Mouse (Mus musculus) layer of hippocampus, postnatal 36 days (tissue): ENCODE data around the gene Cdh13. TPM values are rescaled to one million over a fixed set of nuclear protein-coding genes. Genes with fewer than 3 reads are reported as not detected.
A peak's percentile ranks its signal among the peaks of the same experiment; 100 is the strongest.

Experiments used
- DNase-seq, 2 experiments: peaks; one replicate each; pipeline ENCODE4 v3.0.0; 2022
- total RNA-seq, 2 experiments: library from RNA; stranded (reverse); gene quantifications; 2 replicates each; pipeline ENCODE4 v1.2.3; 2021

Cdh13 gene
- total RNA-seq, 2 experiments from 2014 or later: 37.3 to 41.5 TPM

GRCm38 (mm10) chr8:118956109-118956508 lies 672.6 kb downstream of the Cdh13 start:
- no peak for DNase-seq

DNA sequence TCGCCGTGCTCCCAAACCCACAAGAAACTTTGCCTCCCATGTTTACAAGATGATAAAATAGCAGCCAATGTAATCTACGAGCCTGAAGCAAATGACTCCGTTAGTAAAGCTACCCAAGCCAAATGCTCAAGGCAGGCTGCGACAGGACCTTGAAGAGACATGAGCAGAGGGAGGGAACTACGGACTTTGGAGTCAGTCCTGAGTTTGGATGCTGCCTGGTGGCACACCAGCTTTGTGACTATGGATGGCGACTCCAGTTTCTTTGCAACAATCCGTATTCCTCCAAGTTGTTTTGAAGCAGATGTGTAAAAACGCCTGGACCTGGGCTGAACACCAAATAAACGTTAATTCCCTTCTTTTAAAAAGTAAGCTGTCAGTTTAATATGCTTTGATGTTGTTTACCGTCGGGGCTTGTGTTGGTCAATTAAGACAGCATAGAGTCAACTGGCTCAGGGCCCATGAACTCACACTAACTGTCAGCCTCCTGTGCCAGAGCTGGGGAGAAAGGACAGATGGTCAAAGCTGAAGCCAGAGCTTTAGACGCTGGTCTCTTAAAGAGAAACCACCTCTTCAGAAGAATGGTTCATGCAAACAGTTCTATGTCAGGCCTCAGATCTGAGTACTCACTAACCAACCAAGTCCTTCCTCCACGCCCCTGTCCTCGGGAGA lies 678.5 kb downstream of the Cdh13 start:
- no peak for DNase-seq

DNA sequence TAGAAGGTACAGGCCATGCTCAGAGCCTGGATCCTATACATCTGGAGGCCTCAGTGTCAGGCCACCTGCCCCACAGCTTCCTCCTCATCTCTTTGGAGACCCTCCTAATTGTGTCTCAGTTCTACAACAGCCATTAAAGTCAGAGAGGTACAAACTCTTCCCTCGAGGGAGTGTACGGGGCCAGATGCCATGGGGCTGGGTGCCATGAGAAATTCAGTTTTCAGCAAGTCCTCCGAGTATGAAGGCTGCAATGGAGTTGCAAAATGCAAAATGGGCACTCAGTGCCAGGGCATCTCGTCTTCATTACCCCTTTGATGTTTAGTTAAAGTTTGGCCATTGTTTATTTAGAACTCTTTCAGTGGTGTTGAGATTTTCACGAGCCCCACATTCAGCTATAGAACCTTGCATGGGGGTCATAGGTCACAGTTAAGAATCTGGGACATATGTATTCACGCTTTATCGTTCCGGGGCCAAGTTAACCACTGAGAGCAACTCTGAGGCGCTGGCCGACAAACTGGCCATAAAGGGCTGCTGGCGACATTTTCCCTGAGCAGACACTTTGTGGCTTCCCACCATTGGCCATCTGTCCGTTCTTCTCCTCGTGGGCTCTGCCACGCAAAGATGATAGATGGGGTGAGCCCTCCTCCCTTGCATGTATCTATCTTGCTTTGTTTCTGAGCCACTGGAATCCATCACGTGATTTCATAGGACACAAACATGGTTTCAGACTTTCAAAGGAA lies 681.7 kb downstream of the Cdh13 start:
- DNase-seq: no peak

GRCm38 (mm10) chr8:118968896-118969295 lies 685.4 kb downstream of the Cdh13 start:
- DNase-seq: no peak

DNA sequence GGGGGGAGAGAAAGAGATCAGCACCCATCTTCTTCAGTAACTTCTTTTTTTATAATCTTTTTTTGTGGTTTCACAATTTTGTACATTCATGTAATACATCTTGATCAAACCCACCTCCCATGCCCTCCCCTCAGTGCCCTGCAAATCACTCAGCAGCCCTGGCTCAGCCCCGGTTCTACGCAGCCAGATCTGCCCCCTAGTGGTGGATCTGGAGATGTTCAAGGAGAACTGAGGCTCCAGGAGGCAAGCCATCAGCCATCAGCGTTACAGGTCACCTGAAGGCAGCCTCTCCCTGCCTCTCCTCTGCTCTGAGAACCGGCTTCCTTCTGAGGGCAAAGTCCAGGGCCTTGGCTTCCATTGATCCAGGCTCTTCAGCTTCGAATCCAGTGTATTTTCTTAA lies 696.3 kb downstream of the Cdh13 start:
- DNase-seq: peak; percentile 28 to 29

DNA sequence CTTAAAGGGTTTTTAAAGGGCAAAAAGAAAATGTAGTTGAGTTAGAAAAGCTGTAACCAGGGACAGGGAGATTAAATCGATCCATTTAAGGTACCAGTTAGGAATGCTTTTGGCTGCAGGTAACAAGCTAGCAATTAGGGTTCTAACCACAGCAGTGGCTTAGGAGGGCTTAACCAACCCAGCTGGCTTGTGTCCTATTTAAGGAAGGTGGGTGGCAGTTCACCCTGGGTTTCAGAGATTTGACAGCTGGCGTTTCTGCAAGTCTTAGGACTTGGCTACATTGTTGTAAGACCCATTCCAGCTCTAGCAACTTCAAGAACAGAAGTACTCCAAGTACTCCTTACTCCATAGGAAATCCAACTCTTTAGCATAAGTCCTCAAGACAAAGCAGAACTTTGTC lies 700.2 kb downstream of the Cdh13 start:
- no peak for DNase-seq

GRCm38 (mm10) chr8:118986796-118987195 lies 703.3 kb downstream of the Cdh13 start:
- no peak for DNase-seq

- DNase-seq: no peak
Measured at GRCm38 (mm10) chr8:118995641-118996188, 712.2 kb downstream of the Cdh13 start.

DNA sequence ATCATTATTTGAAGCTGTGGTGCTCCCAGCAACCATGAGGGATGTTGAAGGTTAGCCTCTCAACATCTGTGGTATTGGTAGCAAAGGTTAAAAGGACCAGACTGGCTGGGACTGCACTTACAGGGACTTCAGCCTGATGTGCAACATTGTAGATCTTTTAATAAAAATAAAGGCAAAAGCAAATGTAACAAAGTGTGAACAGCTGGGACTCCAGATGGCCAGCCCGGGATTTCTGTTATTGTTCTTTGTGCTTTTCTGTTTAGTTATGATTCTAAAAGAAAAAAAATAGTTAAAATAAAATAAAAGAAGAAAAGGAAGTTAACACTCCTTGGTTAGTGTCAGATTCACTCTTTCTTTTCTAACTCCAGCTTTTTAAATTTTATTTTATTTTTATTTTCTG lies 717.1 kb downstream of the Cdh13 start:
- DNase-seq: peak; percentile 47 to 52

DNA sequence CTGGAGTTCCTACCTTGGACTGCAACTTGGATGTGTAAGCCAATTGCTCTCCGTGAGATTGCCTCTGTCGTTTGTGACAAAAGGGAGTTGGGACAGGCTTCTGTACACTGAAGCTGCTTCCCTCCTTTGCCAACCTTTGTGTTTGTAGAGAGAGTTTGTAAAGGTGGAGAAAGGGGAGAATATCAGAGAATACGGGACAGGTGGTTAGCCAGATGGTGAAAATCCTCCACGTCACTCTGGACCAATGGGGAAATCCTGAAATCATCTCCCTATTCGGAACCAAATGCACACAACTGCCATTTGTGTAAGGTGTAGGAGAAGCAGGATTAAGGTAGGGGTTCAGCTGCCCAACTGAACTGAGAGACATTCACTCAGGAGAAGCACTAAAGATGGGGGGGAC lies 721.3 kb downstream of the Cdh13 start:
- no peak for DNase-seq

DNA sequence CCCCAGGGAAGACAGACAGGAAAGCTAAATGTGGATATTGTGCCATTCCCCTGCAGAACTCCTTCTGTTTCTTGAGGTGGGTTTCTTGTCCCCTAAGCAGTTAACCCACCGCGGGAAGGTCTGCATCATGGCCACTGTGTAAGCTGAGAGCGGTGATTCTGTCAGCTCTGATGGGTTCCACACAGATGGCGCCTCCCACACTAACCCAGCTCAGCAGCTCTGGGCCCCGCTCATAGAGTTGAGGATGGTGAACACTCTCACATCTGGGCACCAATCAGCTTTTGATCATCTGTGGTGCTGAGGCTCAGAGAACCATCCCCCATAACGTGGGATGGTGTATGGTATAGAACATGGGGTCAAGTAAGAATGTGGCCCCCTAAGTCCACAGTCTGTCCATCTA lies 735.1 kb downstream of the Cdh13 start:
- DNase-seq: no peak

DNA sequence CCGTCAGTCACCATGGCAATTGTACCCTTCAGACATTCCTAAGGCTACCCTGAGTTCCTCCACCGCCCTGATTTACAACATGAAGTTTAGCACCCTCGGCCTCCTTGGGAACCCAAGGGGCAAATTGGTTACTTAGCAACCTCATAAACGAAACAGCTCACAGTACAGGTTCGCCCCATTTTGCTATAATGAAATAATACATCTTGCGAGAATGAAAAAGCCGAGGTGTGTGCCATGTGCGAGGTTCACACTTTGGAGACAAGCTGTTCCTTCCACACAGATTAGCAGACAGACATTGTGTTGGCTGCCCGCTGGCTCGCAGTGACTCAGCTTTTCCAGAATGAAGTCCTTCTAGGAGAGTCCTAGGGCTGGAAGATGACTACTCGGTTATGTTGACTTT lies 737.2 kb downstream of the Cdh13 start:
- DNase-seq: peak; percentile 42 to 45

GRCm38 (mm10) chr8:119021478-119021877 lies 737.9 kb downstream of the Cdh13 start:
- no peak for DNase-seq

DNA sequence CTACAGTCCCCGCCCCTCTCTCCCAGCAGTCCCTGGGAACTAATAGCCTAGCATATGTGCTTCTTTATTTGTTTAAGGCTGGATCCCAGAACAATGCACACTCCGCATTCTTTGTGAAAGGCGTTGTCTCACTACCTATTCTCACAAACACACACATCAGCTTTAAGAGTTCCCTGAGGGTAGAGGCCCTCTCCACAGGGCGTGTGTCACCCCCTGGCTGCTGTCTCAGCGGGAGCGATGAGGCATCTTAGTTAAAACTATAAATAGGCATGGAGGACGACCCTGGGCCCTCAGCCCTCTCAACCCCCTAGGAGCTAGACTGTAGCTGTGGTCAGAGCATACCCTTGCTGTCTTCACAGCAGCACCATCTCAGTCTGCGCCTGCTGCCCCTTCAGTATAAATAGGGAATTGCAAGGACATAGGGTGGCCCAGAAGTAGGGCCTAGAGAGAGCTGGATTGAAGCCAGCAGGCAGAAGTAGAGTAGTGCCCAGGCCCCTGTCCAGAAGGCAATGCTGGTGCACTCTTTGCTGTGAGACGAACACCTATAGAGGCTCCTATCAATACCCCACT lies 738.9 kb downstream of the Cdh13 start:
- DNase-seq: no peak

- DNase-seq: no peak
Measured at GRCm38 (mm10) chr8:119033398-119033797, 749.9 kb downstream of the Cdh13 start.

DNA sequence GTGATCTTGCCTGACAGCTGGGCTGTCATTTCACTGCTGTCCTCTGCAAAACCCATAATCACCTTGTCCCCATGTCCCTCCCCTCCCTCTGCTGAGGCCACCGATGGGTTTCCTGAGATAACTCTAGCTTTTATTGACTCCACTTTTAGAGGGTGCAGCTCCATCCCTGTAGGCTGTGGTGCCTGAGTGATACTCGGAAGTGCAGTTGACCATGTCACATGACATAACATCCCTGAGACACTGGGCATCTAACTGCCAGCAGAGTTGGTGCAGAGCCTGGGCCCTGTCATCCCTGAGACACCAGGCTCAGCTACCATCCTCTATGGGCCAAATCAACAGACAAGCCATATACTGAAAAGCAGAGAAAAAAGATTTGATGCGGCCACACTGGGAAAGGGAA lies 750.5 kb downstream of the Cdh13 start:
- DNase-seq: no peak

- peak; percentile 76 to 78 for DNase-seq
Measured at GRCm38 (mm10) chr8:119035126-119035525, 751.6 kb downstream of the Cdh13 start.

- DNase-seq: no peak
Measured at GRCm38 (mm10) chr8:119037571-119037970, 754.0 kb downstream of the Cdh13 start.

DNA sequence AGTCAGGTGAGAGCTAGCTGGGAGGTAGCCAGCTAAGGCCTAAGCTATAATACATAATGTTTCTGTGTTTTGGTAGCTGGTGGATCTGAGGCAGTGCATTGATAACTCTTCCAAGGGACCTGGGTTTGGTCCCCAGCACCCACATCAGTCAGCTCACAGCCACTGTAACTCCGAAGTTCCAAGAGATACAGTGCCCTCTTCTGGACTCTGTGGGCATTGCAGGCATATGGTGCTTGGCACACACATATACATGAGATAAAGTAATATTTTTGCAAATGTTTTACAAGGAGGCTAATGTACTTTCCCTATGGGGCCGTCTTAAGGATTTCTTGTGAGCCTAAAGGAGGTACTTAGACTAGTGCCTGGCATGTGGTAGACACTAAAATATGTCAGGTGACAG lies 755.8 kb downstream of the Cdh13 start:
- no peak for DNase-seq

- DNase-seq: no peak
Measured at GRCm38 (mm10) chr8:119057876-119058275, 774.3 kb downstream of the Cdh13 start.

DNA sequence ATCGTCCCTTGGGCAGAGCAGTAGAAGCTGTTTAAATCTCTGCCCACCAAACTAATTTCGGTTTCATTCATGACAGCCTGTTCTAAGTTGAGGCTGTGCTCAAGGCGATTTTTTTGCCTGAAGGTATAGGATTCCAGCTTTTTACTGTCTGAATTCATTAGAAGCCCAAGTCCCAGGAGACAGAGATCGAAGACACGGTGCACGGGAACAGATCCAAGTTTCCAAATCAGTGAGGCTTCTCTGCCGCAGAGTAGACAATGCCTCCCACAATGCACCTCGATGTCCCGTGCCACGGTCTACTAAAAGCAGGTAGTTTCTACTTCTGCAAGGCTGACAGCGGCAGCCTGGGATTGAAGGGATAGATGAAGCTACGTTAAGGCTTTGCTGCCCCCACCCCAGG lies 778.1 kb downstream of the Cdh13 start:
- DNase-seq: no peak

- peak; percentile 37 to 48 for DNase-seq
Measured at GRCm38 (mm10) chr8:119064523-119064922, 781.0 kb downstream of the Cdh13 start.

DNA sequence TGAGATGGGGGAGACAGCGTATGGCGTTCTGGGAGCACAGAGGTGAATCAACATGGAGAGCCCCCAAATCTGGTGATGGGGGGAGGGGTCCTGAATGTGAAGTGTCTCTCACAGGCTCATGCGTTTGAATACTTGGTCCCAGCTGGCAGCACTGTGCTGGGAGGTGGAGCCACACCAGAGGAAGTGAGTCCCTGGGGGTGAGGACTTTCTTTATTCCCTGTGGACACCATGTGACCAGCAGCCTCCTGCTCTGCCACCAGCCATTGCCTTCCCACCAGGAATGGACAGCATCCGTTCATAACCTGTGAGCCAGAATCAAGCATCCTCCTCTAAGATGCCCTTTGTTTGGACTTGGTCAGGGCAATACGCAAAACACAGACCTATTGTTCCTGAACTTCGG lies 788.8 kb downstream of the Cdh13 start:
- no peak for DNase-seq

DNA sequence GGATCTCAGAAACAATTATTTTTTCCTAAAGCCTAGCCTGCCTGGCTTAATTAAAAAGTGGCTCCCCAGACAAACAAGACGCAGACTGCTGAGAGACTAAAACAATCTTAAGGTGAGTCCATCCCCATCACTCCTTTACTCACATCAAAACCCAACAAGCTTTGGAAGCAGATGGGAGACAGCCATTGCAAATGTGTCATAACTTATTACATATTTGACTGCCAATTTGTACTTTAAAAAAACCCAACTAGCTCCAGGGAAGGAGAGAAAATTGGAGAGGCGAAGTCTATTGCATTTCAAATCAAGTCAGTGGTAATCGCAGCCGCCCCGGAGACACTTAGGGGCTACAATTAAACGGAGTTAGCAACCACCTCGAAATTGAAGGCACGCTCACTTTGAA lies 801.5 kb downstream of the Cdh13 start:
- DNase-seq: peak in 1 of 2 experiments; percentile 24
